In the genomic region with DNA sequence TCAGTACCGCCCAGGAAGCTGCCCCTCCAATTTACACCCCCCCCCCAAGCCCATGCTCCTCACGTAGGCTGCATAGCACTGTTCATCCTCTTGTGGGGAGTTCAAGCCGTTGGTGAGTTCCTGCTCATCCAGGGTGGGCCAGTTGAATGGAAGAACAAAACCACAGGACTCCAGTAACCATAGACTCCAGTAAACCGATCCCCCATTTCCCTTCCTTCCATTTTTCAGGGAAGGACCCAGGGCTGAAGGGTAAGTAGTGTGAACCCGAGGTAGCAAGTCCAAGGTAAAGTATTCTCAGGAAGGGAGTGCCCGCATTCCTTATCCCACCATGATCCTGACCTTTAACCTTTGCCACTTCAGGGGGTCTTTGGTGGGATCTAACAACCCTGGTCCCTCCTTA, we compare ENCODE assay signal across 30 mouse cellular contexts. TPM values are rescaled to one million over a fixed set of nuclear protein-coding genes. Genes with fewer than 3 reads are reported as not detected.
"Had no signal": no experiment of that assay in that cellular context is flagged by ENCODE, and none has a peak within 500 bp of the region (broad histone marks: within the 10 kb centered on the region; RNA-seq: fewer than 3 reads in every experiment).

No protein-coding gene starts in this region.

- DNase-seq: gastrocnemius, adult 2 months; gastrocnemius, postnatal 10 days; gastrocnemius, postnatal 25 days; heart, adult 2 months; heart, postnatal 10 days; heart, postnatal 4 days; kidney, adult 18-20 months; kidney, adult 8-10 months; kidney, postnatal 10 days; kidney, postnatal 25 days; kidney, postnatal 4 days; layer of hippocampus, adult 9-11 months; layer of hippocampus, postnatal 36 days; left cerebral cortex, postnatal 4 days had no signal

- H3K4me3 ChIP-seq: gastrocnemius, adult 2 months; heart, adult 2 months; hindbrain, embryonic 10.5 days; hindbrain, embryonic 12.5 days; intestine, embryonic 15.5 days; limb, embryonic 13.5 days; limb, embryonic 15.5 days; liver, embryonic 12.5 days had no signal

- H3K9ac ChIP-seq: hindbrain, embryonic 12.5 days; hindbrain, embryonic 14.5 days; intestine, embryonic 15.5 days; limb, embryonic 13.5 days; limb, embryonic 15.5 days; liver, embryonic 12.5 days; liver, embryonic 14.5 days had no signal

- H3K27me3 ChIP-seq: hindbrain, embryonic 12.5 days; intestine, embryonic 15.5 days; limb, embryonic 13.5 days; limb, embryonic 15.5 days; liver, embryonic 12.5 days had no signal

- H3K4me1 ChIP-seq: hindbrain, embryonic 10.5 days; hindbrain, embryonic 12.5 days; intestine, embryonic 15.5 days; limb, embryonic 13.5 days; limb, embryonic 15.5 days; liver, embryonic 12.5 days had no signal

- H3K4me2 ChIP-seq: heart, embryonic 11.5 days; hindbrain, embryonic 12.5 days; hindbrain, embryonic 14.5 days; intestine, embryonic 15.5 days; limb, embryonic 13.5 days; limb, embryonic 15.5 days; liver, embryonic 12.5 days had no signal

- H3K36me3 ChIP-seq: hindbrain, embryonic 12.5 days; intestine, embryonic 15.5 days; limb, embryonic 15.5 days; liver, embryonic 12.5 days had no signal

- H3K9me3 ChIP-seq: hindbrain, embryonic 10.5 days; hindbrain, embryonic 12.5 days; intestine, embryonic 15.5 days; limb, embryonic 13.5 days; limb, embryonic 15.5 days; liver, embryonic 12.5 days had no signal

- ATAC-seq: hindbrain, embryonic 16.5 days; inflammation-experienced regulatory T-cells, adult 6 months; intestine, embryonic 15.5 days; intestine, postnatal 0 days; liver, embryonic 12.5 days had no signal

- H3K27ac ChIP-seq: gastrocnemius, adult 2 months; heart, adult 2 months; hindbrain, embryonic 10.5 days; hindbrain, embryonic 12.5 days; hindbrain, embryonic 14.5 days; intestine, embryonic 15.5 days; limb, embryonic 13.5 days; limb, embryonic 15.5 days; liver, embryonic 12.5 days; liver, embryonic 14.5 days had no signal

RNA-seq across cellular contexts. Expression of a gene that starts 3.6 kb away (rescaled TPM):
- polyA plus RNA-seq: heart, adult 2 months; heart, embryonic 11.5 days; heart, embryonic 14.5 days; hindbrain, embryonic 12.5 days; hindbrain, embryonic 14.5 days; hindbrain, embryonic 16.5 days; intestine, embryonic 15.5 days; intestine, postnatal 0 days; kidney, embryonic 14.5 days; limb, embryonic 11.5 days; limb, embryonic 13.5 days; limb, embryonic 15.5 days; liver, adult 2 months; liver, embryonic 12.5 days; liver, embryonic 14.5 days had no signal

RNA-seq across cellular contexts. Expression of a gene that starts 11.9 kb away (rescaled TPM):
- polyA plus RNA-seq: heart, embryonic 11.5 days; hindbrain, embryonic 10.5 days; hindbrain, embryonic 12.5 days; hindbrain, embryonic 14.5 days; kidney, embryonic 14.5 days; limb, embryonic 11.5 days had no signal

RNA-seq across cellular contexts. Expression of a gene that starts 55.5 kb away (rescaled TPM):
- polyA plus RNA-seq: inflammation-experienced regulatory T-cells, adult 6 months had no signal
